Mouse (Mus musculus) testis, adult 2 months (tissue): ENCODE measurements at regions not wholly inside any gene's neighbourhood (a gene's known extent, or its start where the extent isn't known, plus 50 kb on each side); places are given as distances from the start of the nearest gene placed in this dataset.

Experiments used
- CTCF ChIP-seq: fragments of 200-500 bp; IDR thresholded peaks from 2 replicates; pipeline ENCODE4 v1.5.1; 2012; ENCODE audit warnings: low read depth, mild to moderate bottlenecking, inconsistent platforms, low read length, moderate library complexity; ENCODE audit not compliant: control insufficient read depth, insufficient read depth, insufficient replicate concordance
- POLR2A ChIP-seq: fragments of 200-500 bp; IDR thresholded peaks from 2 replicates; pipeline ENCODE4 v1.6.1; 2012; ENCODE audit warnings: low read depth, mild to moderate bottlenecking, inconsistent platforms, low read length, moderate library complexity; ENCODE audit not compliant: control insufficient read depth

DNA sequence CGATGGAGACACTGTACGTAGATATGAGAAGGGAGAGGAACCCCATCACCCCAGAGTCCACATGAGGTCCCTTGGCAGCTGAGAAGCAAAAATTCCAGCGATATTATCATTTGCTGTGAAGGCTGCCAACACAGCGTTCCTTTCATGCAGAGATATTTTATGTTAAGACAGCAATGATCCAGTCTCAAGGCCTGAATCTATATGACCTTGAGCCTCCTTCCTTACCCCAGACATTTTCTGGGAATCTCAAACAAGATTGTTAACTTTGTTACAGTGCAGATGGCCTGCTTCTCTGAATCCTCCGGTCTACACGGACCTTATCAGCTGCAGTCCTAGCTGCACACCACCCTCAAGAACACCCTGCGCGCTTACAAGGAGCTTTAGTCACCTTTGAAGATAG, 106.1 kb downstream of the Edn3 start:
- TF ChIP-seq POLR2A, result no peak
- no peak for TF ChIP-seq CTCF
